Mouse (Mus musculus): ENCODE measurements around the gene Setdb2.
A peak's percentile ranks its signal among the peaks of the same experiment; 100 is the strongest.
"Not testable (repeated sequence)": the region's sequence is repeated elsewhere in the genome, so short reads cannot be mapped to it uniquely, and the experiment has no call there.

The Setdb2 gene

DNA sequence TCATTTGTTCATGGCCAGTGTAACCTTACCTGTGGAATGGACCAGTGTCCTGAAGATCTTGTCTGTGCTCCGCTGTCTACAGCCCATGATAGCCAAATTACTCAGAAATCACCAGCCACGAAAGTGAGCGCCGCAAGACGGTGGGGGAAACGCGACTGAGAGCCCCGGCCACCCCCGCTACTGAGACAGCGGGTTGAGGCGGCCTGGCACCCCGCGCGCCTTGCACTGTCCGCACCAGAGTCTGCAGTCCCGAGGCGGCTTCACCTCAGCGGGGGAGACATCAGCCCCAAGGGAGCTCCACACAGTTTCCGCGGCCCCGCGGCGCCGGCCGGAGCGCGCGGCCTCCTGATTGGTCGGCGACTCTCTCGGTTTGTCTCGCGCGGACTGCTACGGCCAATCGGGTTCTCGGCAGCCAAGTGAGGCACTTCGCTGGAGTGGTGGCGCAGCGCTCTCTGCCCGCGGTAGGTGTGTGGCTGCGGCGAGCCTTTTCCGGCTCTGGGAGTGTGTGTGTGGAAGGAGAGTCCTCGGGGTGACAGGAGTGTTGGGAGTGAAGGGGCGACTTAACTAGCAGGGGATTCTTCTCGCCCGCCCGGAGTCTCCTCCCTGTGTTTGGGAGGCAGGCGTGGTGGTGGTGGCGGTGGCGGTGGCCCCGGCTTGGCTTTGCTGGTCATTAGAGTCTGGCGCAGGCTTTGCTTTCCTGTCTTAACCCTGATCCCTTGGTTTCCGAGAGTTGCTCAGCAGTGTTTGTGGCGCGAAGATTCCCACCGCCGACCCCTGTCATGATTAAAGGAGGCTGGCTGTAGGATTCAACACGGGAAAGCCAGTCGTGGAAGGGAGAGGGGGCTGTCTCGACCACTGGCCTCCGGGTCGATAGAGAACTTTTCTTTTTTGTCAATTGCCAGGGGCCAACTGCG, at the start of gene Setdb2, which contains the start of gene Cab39l:
Setdb2 (minus strand) TSS at position 327 of the 914 bp plus-strand sequence.
Cab39l (plus strand) TSS at position 415 of the 914 bp plus-strand sequence.
- peak; percentile 81 for DNase-seq (ENCODE audit: low read depth, low spot score)

DNA sequence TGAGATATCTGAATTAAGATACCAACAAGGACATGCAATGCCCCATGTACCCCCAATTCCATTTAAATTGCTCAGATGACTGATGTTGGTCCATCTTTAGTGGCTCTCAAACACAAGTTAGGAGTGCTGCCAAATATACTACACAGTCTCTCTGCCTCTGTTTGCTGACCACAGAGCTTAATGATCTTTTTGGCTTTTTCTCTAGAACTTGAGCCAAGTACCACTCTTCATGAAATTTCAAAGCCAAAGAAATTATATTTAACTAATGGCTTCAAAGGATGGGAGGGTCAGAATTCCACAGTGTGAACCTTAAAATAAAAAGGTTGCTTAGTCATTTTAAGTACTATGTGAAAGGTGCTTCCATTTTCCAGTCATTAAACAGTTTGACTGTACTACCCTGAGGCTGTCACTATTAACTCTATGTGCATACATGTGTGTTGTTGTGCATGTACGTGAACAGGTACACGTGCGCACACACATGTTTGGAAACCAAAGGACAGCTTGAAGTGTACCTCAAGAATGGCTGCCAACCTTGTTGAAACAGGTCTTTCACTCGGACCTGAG, 44.6 kb upstream of the Setdb2 start:
- no peak for DNase-seq (ENCODE audit: low read depth, low spot score)

DNA sequence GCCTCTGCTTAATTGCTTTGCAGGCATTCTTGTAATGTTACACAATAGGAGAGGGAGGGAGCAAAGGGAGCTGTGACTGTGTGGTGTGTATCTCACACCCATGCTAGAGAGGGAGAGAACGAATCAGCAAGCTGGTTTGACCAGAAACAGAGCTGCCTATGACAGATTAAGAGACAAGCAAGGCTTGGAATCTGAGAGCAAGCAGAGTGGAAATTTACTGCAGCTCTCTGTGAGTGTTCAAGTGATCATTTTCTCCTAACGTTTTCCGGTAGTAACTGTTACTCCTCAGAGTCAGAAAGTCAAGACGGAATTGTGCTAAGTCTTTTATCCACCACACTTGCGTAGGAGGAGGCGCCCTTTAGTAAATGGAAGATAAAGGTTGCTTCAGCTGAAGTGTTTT, 38.0 kb upstream of the Setdb2 start:
- no peak for DNase-seq (ENCODE audit: low read depth, low spot score)

DNA sequence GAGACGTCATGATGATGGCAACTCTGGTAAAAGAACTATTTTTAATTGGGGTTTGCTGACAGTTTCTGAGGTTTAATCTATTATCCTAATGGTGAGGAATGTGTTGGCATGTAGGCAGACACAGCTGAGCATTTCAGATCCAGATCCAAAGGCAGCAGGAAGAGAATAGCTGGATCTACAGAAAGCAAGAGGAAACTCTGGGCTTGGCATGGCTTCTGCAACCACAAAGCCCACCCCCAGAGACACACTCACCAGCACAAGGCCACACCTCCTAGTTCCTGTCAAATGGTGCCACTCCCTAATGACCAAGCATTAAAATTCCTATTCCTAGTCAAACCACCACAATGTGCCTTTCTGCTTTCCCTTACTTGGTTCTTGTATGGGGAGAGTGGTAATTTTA, 30.1 kb upstream of the Setdb2 start:
- DNase-seq (ENCODE audit: low read depth, low spot score), result no peak

DNA sequence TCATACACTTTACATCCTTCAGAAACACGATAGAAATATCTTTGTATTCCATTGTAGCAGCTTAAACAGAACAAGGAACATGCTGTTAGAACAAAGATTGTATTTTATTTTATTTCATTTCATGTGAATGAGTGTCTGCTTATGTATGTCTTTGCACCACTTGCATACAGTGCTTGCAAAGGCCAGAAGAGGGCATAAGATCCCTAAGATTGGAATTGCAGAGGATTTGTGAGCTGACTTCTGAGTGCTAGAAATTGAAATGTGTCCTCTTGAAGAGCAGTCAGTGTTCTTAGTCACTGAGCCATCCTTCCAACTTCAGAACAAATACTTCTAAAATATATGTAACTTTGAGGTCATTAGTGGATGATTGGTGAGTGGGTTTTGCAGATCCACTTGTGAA, 27.1 kb upstream of the Setdb2 start:
- no peak for DNase-seq (ENCODE audit: low read depth, low spot score)

- DNase-seq (ENCODE audit: low read depth, low spot score), result no peak
These were observed 25.8 kb upstream of the Setdb2 start for GRCm38 (mm10) chr14:59466503-59466902.

DNA sequence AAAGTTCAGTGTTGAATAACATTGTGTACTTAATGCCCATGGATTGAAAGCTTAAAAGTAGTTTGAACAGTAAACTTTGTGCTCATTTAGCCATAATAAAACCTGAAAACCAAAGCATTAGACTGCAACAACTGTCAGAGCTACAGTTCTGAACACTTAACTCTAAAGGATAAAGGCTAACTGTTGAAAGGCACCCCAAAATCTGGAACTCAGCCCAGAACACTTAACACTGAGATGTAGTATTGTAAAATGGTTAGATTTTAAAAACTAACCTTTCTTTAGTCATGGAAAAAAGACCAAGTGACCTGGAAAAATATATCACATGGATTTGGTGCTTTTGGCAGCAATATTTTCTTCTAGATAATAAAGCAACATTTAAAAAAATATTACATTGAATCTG, 7.3 kb upstream of the Setdb2 start:
- no peak for DNase-seq (ENCODE audit: low read depth, low spot score)

DNA sequence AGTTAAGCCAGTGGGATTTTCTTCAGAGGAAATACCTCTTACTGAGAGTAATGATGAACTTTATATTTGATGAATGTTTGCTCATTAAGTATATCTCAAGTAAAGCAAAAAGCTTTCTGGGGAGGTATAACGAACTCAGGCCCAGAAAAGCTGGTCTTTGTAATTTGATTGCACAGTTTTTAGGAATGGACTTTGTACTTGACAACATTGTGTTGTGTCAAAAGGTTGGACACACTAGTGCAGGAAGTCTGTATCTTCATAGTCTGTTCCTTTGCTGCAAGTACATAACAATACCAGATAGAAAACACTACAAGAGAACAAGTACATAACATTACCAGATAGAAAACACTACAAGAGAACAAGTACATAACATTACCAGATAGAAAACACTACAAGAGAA, 4.7 kb upstream of the Setdb2 start:
- DNase-seq (ENCODE audit: low read depth, low spot score), result no peak

- DNase-seq (ENCODE audit: low read depth, low spot score), result no peak
These were observed 755 bp upstream of the Setdb2 start for GRCm38 (mm10) chr14:59441472-59441805.

GRCm38 (mm10) chr14:59440039-59440438, 645 bp downstream of the Setdb2 start:
- DNase-seq (ENCODE audit: low read depth, low spot score), result no peak

GRCm38 (mm10) chr14:59438505-59438904, 2.2 kb downstream of the Setdb2 start:
- DNase-seq (ENCODE audit: low read depth, low spot score), result no peak

DNA sequence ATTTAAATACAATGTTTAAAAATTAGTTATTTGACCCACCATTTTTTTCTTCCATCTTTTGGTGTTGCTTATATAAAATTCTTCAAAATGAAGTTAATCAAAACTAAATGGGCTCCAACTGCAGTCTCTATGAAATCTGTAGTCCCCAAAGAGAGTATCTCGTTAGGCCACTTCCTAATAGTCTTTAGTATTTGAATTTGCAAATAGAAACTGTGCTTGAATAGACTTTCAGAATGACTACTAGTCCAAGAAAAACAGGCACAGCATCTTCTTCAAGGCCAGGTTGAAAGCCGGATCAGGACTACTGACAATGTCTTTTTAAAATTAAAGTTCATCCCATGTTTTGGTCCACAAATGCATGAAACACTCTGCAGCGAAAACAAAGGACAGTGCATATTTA, 3.3 kb downstream of the Setdb2 start:
- DNase-seq (ENCODE audit: low read depth, low spot score), result no peak

DNA sequence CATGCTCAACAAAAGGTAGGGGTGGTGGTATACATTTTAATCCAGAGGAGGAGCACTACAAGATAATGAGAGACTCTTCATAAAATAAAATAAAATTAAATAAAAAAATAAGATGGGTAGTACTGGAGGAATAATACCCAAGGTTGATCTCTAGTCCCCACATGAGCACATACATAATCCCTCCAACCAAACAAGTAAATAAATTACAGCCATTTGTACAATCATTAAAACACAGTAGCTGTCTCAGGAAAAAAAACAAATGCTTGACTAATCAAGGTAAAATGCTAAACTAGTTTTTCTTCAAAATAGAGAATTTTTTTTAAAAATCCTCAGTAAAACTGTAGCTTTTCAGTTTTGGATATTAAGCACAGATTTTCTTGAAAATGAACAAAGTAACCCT, 5.5 kb downstream of the Setdb2 start:
- no peak for DNase-seq (ENCODE audit: low read depth, low spot score)

DNA sequence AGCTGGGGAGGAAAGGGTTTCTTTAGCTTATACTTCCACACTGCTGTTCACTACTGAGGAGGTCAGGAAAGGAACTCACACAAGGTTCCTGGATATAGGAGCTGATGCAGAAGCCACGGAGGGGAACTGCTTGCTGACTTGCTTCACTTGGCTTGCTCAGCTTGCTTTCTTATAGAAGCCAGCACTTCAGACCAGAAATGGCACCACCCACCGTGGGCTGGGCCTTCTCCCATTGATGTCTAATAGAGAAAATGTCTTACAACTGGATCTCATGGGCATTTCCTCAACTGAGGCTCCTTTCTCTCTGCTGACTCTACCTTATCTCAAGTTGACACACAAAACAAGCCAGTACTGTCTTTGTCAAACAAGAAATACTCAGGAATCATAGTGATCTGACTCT, 6.8 kb downstream of the Setdb2 start:
- no peak for DNase-seq (ENCODE audit: low read depth, low spot score)

DNA sequence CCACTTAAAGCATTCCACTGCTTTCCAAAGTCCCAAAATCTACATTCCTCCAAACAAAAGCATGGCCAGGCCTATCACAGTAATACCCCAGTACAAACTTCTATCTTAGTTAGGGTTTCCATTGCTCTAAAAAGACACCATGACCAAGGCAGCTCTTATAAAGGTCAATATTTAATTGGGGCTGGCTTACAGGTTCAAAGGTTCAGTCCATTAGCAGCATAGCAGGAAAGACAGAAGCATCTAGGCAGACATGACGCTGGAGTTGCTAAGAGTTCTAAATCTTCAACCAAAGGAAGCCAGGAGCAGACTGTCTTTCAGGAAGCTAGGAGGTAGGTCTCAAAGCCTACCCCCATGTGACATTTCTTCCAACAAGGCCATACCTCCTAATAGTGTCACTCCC, 10.1 kb downstream of the Setdb2 start:
- DNase-seq (ENCODE audit: low read depth, low spot score), result no peak

- no peak for DNase-seq (ENCODE audit: low read depth, low spot score)
These were observed 17.6 kb downstream of the Setdb2 start for GRCm38 (mm10) chr14:59422912-59423663.

DNA sequence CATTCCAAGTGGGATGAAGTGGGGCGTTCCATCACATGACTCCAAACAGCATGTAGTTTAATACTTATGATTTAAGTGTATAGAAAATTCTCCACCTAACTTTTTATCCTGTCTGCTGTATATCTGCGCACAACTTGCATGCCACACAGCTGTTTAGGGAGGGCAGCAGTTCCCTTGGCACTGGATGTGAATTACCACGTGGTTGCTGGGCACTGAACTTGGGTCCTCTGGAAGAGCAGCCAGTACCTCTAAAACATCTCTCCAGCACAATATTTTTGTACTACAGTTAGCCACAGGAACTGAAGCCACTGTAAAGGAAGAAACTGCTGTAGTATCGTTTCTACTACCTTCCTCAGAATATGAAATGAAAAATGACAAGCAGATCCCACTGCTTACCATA, 22.5 kb downstream of the Setdb2 start:
- no peak for DNase-seq (ENCODE audit: low read depth, low spot score)

- not testable (repeated sequence) for DNase-seq (ENCODE audit: low read depth, low spot score)
These were observed 25.7 kb downstream of the Setdb2 start for GRCm38 (mm10) chr14:59414979-59415378.

GRCm38 (mm10) chr14:59396999-59397398, 43.7 kb downstream of the Setdb2 start:
- DNase-seq (ENCODE audit: low read depth, low spot score), result no peak

DNA sequence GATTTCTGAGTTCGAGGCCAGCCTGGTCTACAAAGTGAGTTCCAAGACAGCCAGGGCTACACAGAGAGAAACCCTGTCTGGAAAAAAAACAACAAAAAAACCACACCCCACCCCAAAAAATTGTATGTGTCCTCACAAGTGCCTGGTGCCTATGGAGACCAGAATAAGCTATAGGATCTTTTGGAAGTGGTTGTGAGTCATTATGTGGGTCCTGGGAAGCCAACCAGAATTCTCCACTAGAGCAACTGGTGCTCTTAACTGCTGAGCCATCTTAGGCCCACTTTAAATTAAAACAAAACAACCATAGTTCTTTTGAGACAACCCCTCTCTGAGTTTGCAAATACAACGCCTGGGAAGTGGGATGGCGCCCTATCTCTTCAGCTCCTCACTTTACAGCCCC, 45.4 kb downstream of the Setdb2 start, which contains the start of gene Phf11c:
Phf11c (minus strand) TSS at position 101 of the 400 bp plus-strand sequence.
- DNase-seq (ENCODE audit: low read depth, low spot score), result no peak

GRCm38 (mm10) chr14:59390181-59390580, 50.5 kb downstream of the Setdb2 start:
- DNase-seq (ENCODE audit: low read depth, low spot score), result not testable (repeated sequence)

GRCm38 (mm10) chr14:59389532-59389931, 51.2 kb downstream of the Setdb2 start:
- DNase-seq (ENCODE audit: low read depth, low spot score), result no peak
